Mouse (Mus musculus): ENCODE data around the gene Lmf1.

DNA sequence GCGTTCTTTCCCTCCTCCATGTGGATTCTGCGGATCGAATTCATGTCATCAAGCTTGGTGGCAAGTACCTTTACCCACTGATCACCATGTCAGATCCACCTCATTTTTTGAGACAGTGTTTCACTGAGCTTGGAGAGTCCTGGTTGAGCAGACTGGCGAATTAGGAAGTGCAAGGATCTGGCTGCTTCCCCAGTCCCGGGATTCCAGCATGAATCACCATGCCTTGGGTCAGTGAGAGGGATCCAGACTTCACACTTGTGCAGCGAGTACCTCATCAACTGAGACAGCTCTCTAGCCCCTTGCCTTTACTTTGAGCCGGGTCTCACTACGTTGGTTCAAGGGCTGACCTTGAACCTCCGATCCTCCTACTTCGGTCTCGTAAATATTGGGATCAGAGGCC is 27.6 kb upstream of the Lmf1 start:
- no peak for TF ChIP-seq CTCF (IDR thresholded peaks at IDR 0.05; ENCODE audit: borderline replicate concordance, insufficient read depth, low read length)
- no peak for TF ChIP-seq POLR2A (IDR thresholded peaks at IDR 0.05; ENCODE audit: low read depth, low read length)

Data from embryonic fibroblast, embryonic 13.5 days (primary cell).